Mouse (Mus musculus) bone marrow macrophage, adult 2 months (primary cell): ENCODE data around the gene Prkca. TPM values are rescaled to one million over a fixed set of nuclear protein-coding genes. Genes with fewer than 3 reads are reported as not detected.

ENCODE experiments used
- H3K27ac ChIP-seq: 2 replicates; pipeline ENCODE4 v1.5.1; 2012; ENCODE audit warnings: low read depth, low read length; ENCODE audit not compliant: insufficient read depth
- H3K4me1 ChIP-seq: 2 replicates; pipeline ENCODE4 v1.6.1; 2012; ENCODE audit warnings: low read length; ENCODE audit not compliant: control insufficient read depth, insufficient read depth
- H3K4me3 ChIP-seq: 2 replicates; pipeline ENCODE4 v1.5.1; 2012; ENCODE audit warnings: mild to moderate bottlenecking, low read length, moderate library complexity; ENCODE audit not compliant: insufficient read depth
- CTCF ChIP-seq: IDR thresholded peaks from 2 replicates; pipeline ENCODE4 v1.5.1; 2012; ENCODE audit warnings: low read depth, mild to moderate bottlenecking, low read length, moderate library complexity
- POLR2A ChIP-seq: IDR thresholded peaks from 2 replicates; pipeline ENCODE4 v1.6.1; 2012; ENCODE audit warnings: mild to moderate bottlenecking, low read depth, low read length, borderline replicate concordance
- polyA plus RNA-seq: library from polyadenylated mRNA; stranded (reverse); fragments of >200 nt; gene quantifications from 2 replicates; pipeline ENCODE4 v1.2.4, GENCODE M21; 2012; ENCODE audit not compliant: missing spikeins, insufficient read depth, insufficient read length

The Prkca gene
- polyA plus RNA-seq, 1 experiment: 1.0 TPM

DNA sequence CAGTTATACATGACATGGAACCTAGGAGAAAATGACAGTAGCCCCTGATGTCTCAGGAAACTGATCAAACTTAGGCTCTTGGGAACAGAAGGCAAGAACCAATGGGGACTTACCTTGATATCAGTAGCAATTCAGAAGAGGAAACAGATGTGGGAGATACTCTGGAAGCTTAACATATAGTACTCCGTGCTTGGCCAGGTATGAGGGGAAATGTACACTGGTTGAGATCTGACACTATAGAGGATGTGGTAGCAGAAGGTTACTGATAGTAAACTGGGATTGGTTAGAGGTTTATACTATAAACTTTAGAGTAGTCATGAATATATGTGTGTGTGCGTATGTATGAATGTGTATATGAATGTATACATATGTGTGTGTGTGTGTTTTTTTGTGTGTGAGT, 200.0 kb downstream of the Prkca start:
- Histone ChIP-seq H3K4me3 (no peak overlapping the region), H3K4me1 (no peaks in the 10 kb centered on the region), H3K27ac (no peak overlapping the region)
- TF ChIP-seq CTCF: no peak
- TF ChIP-seq POLR2A: no peak

DNA sequence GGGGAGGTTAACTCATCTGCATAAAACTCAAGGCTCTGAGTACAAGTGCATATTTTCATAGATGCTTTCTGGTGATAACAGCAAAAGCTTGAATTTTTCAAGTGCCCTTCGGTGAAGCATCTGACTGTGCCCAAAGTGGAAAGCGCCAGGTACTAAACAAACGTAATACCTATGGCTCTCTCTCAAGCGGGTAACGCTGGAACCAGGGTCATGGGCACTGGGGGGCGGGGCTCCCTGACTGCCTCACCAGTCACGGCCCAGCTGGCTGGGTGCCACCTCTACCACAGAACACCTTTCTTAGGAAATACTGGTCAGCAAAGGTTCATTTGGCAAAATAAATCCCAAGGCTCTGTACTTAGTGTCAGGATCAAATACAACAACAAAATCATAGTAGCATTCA, 203.7 kb downstream of the Prkca start:
- Histone ChIP-seq H3K4me3 (no peak overlapping the region), H3K4me1 (no peaks in the 10 kb centered on the region), H3K27ac (no peak overlapping the region)
- TF ChIP-seq POLR2A (no peak), CTCF (no peak)

DNA sequence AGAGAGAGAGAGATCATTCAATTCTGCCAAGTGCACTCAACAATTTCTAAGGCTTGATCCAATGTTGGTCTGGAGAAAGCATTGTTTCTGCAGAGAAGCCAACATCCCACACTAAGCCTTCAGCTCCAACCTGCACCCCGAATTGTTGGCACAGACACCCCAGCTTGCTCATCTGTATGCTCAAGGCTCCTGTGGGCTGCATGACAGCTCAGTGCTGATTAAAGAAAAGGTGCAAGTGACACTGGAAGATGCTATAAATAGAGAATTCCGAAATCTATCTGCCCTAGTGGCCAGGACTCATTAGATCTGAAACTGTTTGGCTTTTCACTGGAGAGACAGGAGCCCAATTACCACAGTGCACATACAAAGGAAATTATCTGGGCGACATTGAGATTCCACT, 207.4 kb downstream of the Prkca start:
- H3K4me1 ChIP-seq: no peaks in the 10 kb centered on the region
- TF ChIP-seq POLR2A (no peak), CTCF (no peak)
- no peak overlapping the region for H3K4me3 ChIP-seq
- no peak overlapping the region for H3K27ac ChIP-seq

DNA sequence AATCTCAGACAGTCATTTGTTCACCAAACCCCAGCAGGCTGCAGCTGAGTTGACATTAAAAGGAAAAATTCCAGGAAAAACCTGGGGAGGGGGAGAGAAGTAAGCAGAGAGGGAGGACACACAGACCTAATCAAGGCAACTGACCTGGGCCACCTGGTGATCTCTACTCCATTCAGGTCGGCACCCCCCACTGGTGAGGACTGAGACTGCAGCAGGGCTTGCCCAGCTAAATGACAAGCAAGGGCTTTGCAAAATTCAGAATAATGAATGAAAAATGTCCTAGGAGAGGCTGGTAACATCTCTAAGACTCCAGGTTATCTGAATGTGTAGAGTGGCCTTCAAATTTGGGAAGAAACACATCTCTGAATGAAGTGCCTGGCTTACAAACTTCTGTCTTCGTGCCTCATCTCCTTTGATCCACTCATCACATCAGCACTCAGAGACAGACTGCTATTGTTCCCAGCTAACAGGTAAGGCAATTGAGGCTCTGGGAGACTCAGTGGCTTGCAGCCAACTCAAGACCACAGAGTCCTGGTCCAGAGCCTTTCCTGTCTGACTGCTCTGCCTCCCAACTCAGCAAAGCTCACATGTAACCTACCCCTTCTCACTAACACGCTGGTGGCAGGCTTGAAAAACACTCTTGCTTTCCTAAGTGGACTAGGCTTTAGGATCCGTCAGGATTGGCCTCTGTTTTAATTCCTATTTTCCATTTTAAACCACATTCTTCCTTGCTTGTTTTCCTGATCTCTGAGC, 208.1 kb downstream of the Prkca start:
- TF ChIP-seq CTCF: no peak
- H3K4me1 ChIP-seq: no peaks in the 10 kb centered on the region
- H3K4me3 ChIP-seq: no peak overlapping the region
- H3K27ac ChIP-seq: no peak overlapping the region

GRCm38 (mm10) chr11:108128593-108128992, 215.1 kb downstream of the Prkca start:
- no peak overlapping the region for H3K27ac ChIP-seq
- TF ChIP-seq POLR2A (no peak), CTCF (peak; percentile 41; the same call in 1 of the 2 replicates)
- H3K4me1 ChIP-seq: no peaks in the 10 kb centered on the region
- no peak overlapping the region for H3K4me3 ChIP-seq

- Histone ChIP-seq H3K4me1 (no peaks in the 10 kb centered on the region), H3K4me3 (no peak overlapping the region), H3K27ac (no peak overlapping the region)
- no peak for TF ChIP-seq CTCF
- no peak for TF ChIP-seq POLR2A
Observed at GRCm38 (mm10) chr11:108127908-108128307, 215.8 kb downstream of the Prkca start.

GRCm38 (mm10) chr11:108122486-108122885, 221.2 kb downstream of the Prkca start:
- no peak overlapping the region for H3K4me3 ChIP-seq
- no peak overlapping the region for H3K27ac ChIP-seq
- H3K4me1 ChIP-seq: no peaks in the 10 kb centered on the region
- no peak for TF ChIP-seq POLR2A
- TF ChIP-seq CTCF: no peak

DNA sequence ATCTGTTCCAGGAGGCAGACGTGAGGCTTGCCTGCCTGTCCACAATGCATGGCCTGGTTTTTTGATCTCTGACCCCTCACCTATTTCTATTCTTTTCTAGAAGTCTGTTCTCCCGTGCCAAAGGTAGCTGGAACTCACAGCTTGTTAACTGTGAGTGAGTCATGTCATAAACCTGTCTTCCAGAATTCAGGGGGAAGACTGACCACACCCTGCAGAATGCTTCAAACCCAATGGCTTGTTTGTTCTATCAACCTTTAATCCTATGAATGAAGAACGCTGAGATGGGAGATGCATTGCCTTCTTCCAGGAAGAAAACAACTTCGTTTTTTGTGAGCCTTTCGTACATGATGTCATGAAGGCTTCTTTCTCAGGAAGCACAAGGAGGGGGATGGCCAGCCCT, 223.0 kb downstream of the Prkca start:
- H3K4me1 ChIP-seq: no peaks in the 10 kb centered on the region

GRCm38 (mm10) chr11:108119785-108120184, 223.9 kb downstream of the Prkca start:
- TF ChIP-seq POLR2A (no peak), CTCF (no peak)
- Histone ChIP-seq H3K4me1 (no peaks in the 10 kb centered on the region), H3K27ac (no peak overlapping the region), H3K4me3 (no peak overlapping the region)

More for the DNA sequence above, 223.0 kb downstream of the Prkca start:
- no peak for TF ChIP-seq CTCF
- no peak for TF ChIP-seq POLR2A
- Histone ChIP-seq H3K27ac (no peak overlapping the region), H3K4me3 (no peak overlapping the region)

DNA sequence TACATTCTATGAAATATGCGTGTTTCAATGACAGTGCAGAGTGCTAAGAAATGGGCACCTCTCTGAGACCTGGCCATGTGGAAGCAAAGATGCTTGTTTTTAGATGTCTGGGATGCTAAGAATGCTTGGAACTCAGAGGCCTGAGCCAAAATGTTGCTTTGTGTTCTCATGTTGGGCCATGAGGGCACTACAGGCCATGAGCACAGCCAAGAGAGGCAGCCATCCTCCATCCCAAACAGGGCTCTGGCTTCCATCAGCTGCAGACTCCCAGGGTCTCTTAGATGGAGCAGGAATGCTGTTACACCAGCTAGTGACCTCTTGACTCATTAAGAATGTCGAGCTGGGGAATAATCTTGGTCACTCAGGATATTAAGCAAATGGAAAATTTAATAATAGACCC, 224.9 kb downstream of the Prkca start:
- Histone ChIP-seq H3K4me1 (no peaks in the 10 kb centered on the region), H3K4me3 (no peak overlapping the region), H3K27ac (no peak overlapping the region)
- TF ChIP-seq CTCF (no peak), POLR2A (no peak)

GRCm38 (mm10) chr11:108118221-108118620, 225.5 kb downstream of the Prkca start:
- no peak overlapping the region for H3K27ac ChIP-seq
- TF ChIP-seq POLR2A (no peak), CTCF (no peak)
- H3K4me3 ChIP-seq: no peak overlapping the region
- H3K4me1 ChIP-seq: no peaks in the 10 kb centered on the region
